ENCODE assay signal across 8 mouse cellular contexts in genomic region chr6:145864171-145864570, GRCm38 (mm10). TPM values are rescaled to one million over a fixed set of nuclear protein-coding genes. Genes with fewer than 3 reads are reported as not detected.
DNase-seq lines count a peak whose midpoint lies in the region; ATAC-seq lines count a peak whose summit lies in the region.

No protein-coding gene starts in this region.

- no peak overlapping the region; the same call in 1 of the 2 replicates for H3K9ac ChIP-seq in lung, embryonic 15.5 days
- H3K9ac ChIP-seq in embryonic facial prominence, embryonic 15.5 days: no peak overlapping the region
- H3K9ac ChIP-seq in intestine, embryonic 15.5 days: no peak overlapping the region
- peak overlapping the region; percentile 73 for H3K9ac ChIP-seq in neural tube, embryonic 15.5 days (replicated peaks)

- no peak for DNase-seq in lung, postnatal 4 days
- no peak for DNase-seq in layer of hippocampus, postnatal 10 days (ENCODE audit: low spot score in 2 of 2)
- DNase-seq in left cerebral cortex, postnatal 4 days: no peak
- DNase-seq in gastrocnemius, postnatal 25 days: no peak

- peak overlapping the region; percentile 100 for H3K4me2 ChIP-seq in lung, embryonic 15.5 days
- H3K4me2 ChIP-seq in embryonic facial prominence, embryonic 15.5 days (replicated peaks): peak overlapping the region; percentile 100
- peak overlapping the region; percentile 99 for H3K4me2 ChIP-seq in intestine, embryonic 15.5 days (replicated peaks)
- H3K4me2 ChIP-seq in neural tube, embryonic 15.5 days: peak overlapping the region; percentile 99

- peak overlapping the region; percentile 58 for H3K4me3 ChIP-seq in lung, embryonic 15.5 days
- peak overlapping the region; percentile 60 for H3K4me3 ChIP-seq in embryonic facial prominence, embryonic 15.5 days (replicated peaks)
- peak overlapping the region; percentile 59 for H3K4me3 ChIP-seq in intestine, embryonic 15.5 days (replicated peaks)
- peak overlapping the region; percentile 71 for H3K4me3 ChIP-seq in neural tube, embryonic 15.5 days (replicated peaks)

- H3K36me3 ChIP-seq in lung, embryonic 15.5 days: no peaks in the 10 kb centered on the region
- no peaks in the 10 kb centered on the region for H3K36me3 ChIP-seq in embryonic facial prominence, embryonic 15.5 days
- H3K36me3 ChIP-seq in intestine, embryonic 15.5 days: no peaks in the 10 kb centered on the region
- no peaks in the 10 kb centered on the region for H3K36me3 ChIP-seq in neural tube, embryonic 15.5 days

- intact Hi-C loops in left cerebral cortex, postnatal 4 days (cut with DNase I): loop anchor here (5.0 to 10.0 kb wide), 3 partner anchors 68 to 411 kb away; partner anchors contain the start of gene Sspn

- H3K27ac ChIP-seq in lung, embryonic 15.5 days: no peak overlapping the region
- H3K27ac ChIP-seq in embryonic facial prominence, embryonic 15.5 days (replicated peaks): no peak overlapping the region
- H3K27ac ChIP-seq in intestine, embryonic 15.5 days: no peak overlapping the region
- H3K27ac ChIP-seq in neural tube, embryonic 15.5 days (replicated peaks): peak overlapping the region; percentile 70

- WGBS in lung, embryonic 15.5 days: 2% methylated on average over 8 of the region's 8 CpGs
- 2% methylated on average over 8 of the region's 8 CpGs for WGBS in embryonic facial prominence, embryonic 15.5 days
- WGBS in intestine, embryonic 15.5 days: 3% methylated on average over 8 of the region's 8 CpGs
- WGBS in neural tube, embryonic 15.5 days: 3% methylated on average over 8 of the region's 8 CpGs

- peaks cover 37% of the 10 kb centered on the region for H3K4me1 ChIP-seq in lung, embryonic 15.5 days
- peaks cover 35% of the 10 kb centered on the region for H3K4me1 ChIP-seq in embryonic facial prominence, embryonic 15.5 days
- peaks cover 24% of the 10 kb centered on the region for H3K4me1 ChIP-seq in intestine, embryonic 15.5 days (replicated peaks)
- H3K4me1 ChIP-seq in neural tube, embryonic 15.5 days: peaks cover 39% of the 10 kb centered on the region

- H3K27me3 ChIP-seq in lung, embryonic 15.5 days: peaks cover 69% of the 10 kb centered on the region
- H3K27me3 ChIP-seq in embryonic facial prominence, embryonic 15.5 days: peaks cover 59% of the 10 kb centered on the region
- H3K27me3 ChIP-seq in intestine, embryonic 15.5 days (replicated peaks): peaks cover 48% of the 10 kb centered on the region
- peaks cover 29% of the 10 kb centered on the region for H3K27me3 ChIP-seq in neural tube, embryonic 15.5 days (replicated peaks)

- ATAC-seq in lung, embryonic 15.5 days (ENCODE audit: borderline replicate concordance, extremely low read depth, low FRiP score, low TSS enrichment): no peak
- ATAC-seq in embryonic facial prominence, embryonic 15.5 days (ENCODE audit: insufficient number of reproducible peaks, low FRiP score, low TSS enrichment, low read depth): no peak
- ATAC-seq in intestine, embryonic 15.5 days: no peak
- no peak for ATAC-seq in neural tube, embryonic 15.5 days (ENCODE audit: low FRiP score)

- no peaks in the 10 kb centered on the region for H3K9me3 ChIP-seq in lung, embryonic 15.5 days
- H3K9me3 ChIP-seq in embryonic facial prominence, embryonic 15.5 days (replicated peaks): no peaks in the 10 kb centered on the region
- no peaks in the 10 kb centered on the region for H3K9me3 ChIP-seq in intestine, embryonic 15.5 days
- H3K9me3 ChIP-seq in neural tube, embryonic 15.5 days (replicated peaks): no peaks in the 10 kb centered on the region

RNA-seq across cellular contexts. Expression of gene Bhlhe41, which starts 1.2 kb away (rescaled TPM):
- polyA plus RNA-seq in lung, embryonic 15.5 days (2015; fragmentation: Nextera tagmentation; extraction: Ambion mirVana): 0.69 and 0.74 TPM in 2 replicates
- 3.2 and 4.2 TPM in 2 replicates for polyA plus RNA-seq in embryonic facial prominence, embryonic 15.5 days (2015; fragmentation: Nextera tagmentation; extraction: Ambion mirVana)
- polyA plus RNA-seq in intestine, embryonic 15.5 days (2015; fragmentation: Nextera tagmentation; extraction: Ambion mirVana): 0.82 and 1.3 TPM in 2 replicates
- 5.6 and 6.3 TPM in 2 replicates for polyA plus RNA-seq in neural tube, embryonic 15.5 days (2015; fragmentation: Nextera tagmentation; extraction: Ambion mirVana)
- 10 to 100 TPM; 15.5 to 19.3 TPM for total RNA-seq in layer of hippocampus, postnatal 10 days (2021)
- 1 to 10 TPM; 5.2 to 6.0 TPM for total RNA-seq in left cerebral cortex, postnatal 4 days (2021)
- 10 to 100 TPM; 21.1 to 40.6 TPM for total RNA-seq in gastrocnemius, postnatal 25 days (2021)
